Mouse (Mus musculus): ENCODE data around the gene Tmem97.

The Tmem97 gene

GRCm38 (mm10) chr11:78512025-78512957, 38.3 kb downstream of the Tmem97 start, which contains the start of the genes Tmem199 and Poldip2:
Gene Tmem199, minus strand, starts transcription at chr11:78512172.
Gene Poldip2, plus strand, starts transcription at chr11:78512193.
- DNase-seq: peak; percentile 92 to 96

DNA sequence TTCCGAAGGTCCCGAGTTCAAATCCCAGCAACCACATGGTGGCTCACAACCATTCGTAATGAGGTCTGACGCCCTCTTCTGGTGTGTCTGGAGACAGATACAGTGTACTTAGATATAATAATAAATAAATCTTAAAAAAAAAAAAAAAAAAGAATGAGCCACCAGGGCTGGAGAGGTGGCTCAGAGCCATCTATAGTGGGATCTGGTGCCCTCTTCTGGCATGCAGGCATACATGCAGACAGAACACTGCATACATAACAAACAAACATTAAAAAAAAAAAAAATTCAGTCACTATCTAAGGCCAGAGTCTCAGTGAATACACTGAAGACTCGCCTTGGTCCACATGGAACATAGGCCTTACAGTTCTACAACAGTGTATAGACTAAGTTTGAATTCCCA, 41.4 kb downstream of the Tmem97 start:
- peak in 1 of 2 experiments; percentile 65 for DNase-seq

DNA sequence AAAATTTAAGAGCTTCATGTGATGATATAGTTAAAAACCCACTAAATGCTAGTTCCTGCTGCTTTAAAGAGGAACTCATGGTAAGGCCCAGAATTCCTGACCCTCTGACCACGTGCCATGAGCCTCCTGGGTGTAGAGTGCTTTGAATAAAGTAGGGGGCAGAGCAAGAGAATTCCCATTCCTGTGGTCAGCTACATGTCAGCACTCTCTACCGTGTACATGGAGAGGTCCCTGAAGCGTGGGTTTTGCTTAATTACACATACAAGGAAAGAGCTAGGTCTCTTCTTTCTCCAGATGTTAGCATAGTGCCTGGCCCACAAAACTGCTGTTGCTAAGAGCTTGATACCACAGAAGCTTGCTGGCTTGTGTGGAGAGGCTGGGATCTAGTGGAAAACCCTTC, 45.1 kb downstream of the Tmem97 start:
- DNase-seq: no peak

DNA sequence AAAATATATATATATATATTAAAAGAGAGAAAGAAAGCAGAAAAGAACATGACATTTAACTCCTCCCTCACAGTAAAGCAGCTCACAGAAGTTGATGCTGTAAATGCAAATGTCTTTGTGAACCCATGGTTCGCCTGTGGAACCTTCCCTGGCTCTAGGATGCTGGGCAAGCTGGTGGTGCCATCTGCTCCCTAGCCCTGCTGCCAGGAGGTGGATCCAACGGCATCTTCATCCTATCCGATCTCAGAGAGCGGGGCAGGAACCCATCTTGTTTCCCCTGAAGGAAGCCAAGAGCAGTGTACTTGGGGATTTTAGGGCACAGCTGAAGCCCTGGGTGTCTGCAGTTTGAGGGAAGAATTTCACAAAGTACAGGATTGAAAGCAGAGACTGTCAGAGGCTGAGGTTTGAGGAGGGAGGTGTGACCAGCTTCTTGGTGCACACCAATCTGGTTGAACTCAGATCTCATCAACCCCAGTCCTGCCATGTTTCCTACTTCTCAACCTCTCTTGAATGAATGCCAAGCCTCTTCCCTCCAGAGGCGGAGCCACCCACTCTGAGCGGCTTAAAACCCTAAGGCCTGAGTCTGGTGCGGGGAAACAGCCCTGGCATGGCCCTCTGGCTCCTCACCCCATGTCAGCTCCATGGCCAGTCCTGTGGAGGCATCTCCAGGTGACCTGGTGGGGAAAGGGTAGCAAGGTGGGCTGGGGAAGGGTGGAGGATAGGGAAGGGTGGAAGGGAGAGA, 47.5 kb downstream of the Tmem97 start, which contains the start of gene Sebox:
Gene Sebox (plus strand): TSS at position 539 of the 742 bp plus-strand sequence.
- DNase-seq: peak; percentile 92

GRCm38 (mm10) chr11:78501529-78501928, 49.0 kb downstream of the Tmem97 start:
- no peak for DNase-seq

- DNase-seq: no peak
Measured at GRCm38 (mm10) chr11:78500623-78501202, 49.9 kb downstream of the Tmem97 start.

DNA sequence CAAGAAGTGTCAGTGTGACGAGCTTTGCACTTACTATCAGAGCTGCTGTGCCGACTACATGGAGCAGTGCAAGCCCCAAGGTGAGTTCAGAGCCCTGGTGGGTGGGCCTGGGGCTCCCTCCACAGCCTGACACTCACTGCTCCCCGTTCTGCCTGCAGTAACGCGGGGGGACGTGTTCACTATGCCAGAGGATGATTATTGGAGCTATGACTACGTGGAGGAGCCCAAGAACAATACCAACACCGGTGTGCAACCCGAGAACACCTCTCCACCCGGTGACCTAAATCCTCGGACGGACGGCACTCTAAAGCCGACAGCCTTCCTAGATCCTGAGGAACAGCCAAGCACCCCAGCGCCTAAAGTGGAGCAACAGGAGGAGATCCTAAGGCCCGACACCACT, 51.0 kb downstream of the Tmem97 start:
- no peak for DNase-seq

DNA sequence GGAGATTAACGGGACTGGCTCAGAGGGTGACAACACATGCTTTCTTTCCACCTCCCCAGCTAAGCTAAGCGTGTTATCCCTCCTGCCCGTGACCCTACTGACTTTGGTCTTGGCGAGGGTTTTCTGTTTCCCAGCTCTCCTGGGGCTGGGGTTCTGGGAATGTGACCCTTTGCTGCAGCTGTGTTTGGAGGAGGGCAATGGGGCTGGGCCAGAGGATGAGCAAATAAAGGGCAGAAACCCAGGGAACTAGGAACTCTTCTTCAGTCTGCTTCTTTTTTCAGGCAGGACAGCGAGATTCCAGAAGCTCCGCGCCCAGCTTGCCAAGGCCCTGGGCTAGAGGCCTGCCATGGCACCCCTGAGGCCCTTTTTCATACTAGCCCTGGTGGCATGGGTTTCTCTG, 51.6 kb downstream of the Tmem97 start, which contains the start of gene Vtn:
Gene Vtn (plus strand): TSS at position 88 of the 400 bp plus-strand sequence.
- peak in 1 of 2 experiments; percentile 26 for DNase-seq

GRCm38 (mm10) chr11:78497544-78498522, 52.7 kb downstream of the Tmem97 start, which contains the start of gene Sarm1:
Gene Sarm1, minus strand, starts transcription at chr11:78497754.
- DNase-seq: peak; percentile 98 to 99

GRCm38 (mm10) chr11:78497071-78497541, 53.5 kb downstream of the Tmem97 start:
- peak; percentile 73 to 77 for DNase-seq

DNA sequence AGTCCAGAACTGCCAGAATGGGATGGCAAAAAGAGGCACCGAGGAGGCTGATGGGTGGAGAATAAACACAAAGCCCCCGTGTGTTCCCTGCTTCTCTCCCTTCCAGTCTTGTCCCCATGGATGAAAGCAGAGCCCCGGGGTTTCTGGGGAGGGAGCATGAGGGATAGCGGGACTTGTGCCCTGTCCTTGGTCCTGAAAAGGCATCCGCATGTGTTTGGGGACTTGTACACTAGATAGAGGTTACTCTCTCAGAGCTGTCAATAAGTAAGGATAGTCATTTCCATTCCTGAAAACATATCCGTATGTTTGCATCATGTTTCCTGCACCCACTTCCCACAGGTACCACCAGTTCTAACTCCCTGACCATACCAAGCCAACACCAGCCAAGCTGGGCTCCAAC, 54.7 kb downstream of the Tmem97 start:
- peak; percentile 27 to 31 for DNase-seq
